Mouse (Mus musculus): Measurements from ENCODE around the gene Fbxo17. TPM values are rescaled to one million over a fixed set of nuclear protein-coding genes. Genes with fewer than 3 reads are reported as not detected.
"Not testable (repeated sequence)": the region's sequence is repeated elsewhere in the genome, so short reads cannot be mapped to it uniquely, and the experiment has no call there.

Fbxo17 gene
- polyA plus RNA-seq, 1 experiment from 2014 or later: 7.3 TPM

DNA sequence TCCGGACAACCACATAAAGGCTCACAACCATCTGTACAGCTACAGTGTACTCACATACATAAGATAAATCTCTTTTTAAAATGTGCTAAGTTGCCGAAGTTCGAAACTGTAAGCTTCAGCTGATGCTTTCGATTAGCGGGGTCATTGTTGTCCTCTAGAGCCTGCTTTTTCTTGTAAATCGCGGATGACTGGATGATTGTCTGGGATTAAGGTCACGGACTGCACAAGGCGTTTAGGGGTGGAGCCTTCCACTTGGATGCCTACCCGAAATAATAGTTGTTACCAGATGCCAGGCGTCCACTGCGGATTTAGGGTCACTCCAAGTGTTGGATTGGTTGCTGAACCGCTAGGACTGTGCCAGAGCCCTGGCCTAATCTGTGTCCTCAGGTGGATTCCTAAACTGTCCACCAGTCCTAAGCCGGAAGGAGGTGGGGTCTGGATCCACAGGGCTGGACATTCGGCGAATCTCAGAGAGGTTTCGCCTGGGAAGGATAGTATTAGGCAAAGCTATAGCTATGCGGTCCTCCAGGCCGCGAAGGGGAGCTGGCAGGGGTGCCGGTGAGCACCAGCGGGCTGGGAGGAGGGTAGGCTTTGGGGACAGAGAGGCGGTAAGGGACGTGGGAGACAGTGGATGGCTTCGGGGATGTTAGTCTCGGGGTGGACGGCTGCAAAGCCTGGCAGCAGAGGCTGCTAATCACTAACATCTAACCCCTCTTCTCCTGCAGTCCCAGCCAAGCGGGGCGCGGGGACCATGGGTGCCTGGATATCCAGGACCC is 23.9 kb upstream of the Fbxo17 start, which contains the start of gene Fbxo27:
TSS of gene Fbxo27 (plus strand) at position 305 of the 776 bp plus-strand sequence.
- no peaks in the 10 kb centered on the region for H3K36me3 ChIP-seq (ENCODE audit: control insufficient read depth, insufficient read depth, low read length)
- ATAC-seq (ENCODE audit: insufficient read depth, low FRiP score, low TSS enrichment): peak; percentile 45; the same call in 1 of the 2 replicates
- no peak within 1 kb of the TSS for H3K27ac ChIP-seq (ENCODE audit: low read depth, low read length)
- peak within 1 kb of the TSS; percentile 92 for H3K4me2 ChIP-seq (ENCODE audit: low read depth)
- peak; percentile 38 for DNase-seq (ENCODE audit: low spot score)
- WGBS: 27% methylated on average over 30 of the region's 30 CpGs
- no peaks in the 10 kb centered on the region for H3K9me3 ChIP-seq (ENCODE audit: control insufficient read depth, low read length)
- H3K9ac ChIP-seq (ENCODE audit: low read length): peak within 1 kb of the TSS; percentile 37
- peak within 1 kb of the TSS; percentile 49 for H3K4me3 ChIP-seq (ENCODE audit: low read depth, low read length)
- 0 out of 2 replicates have a peak, but pooled peaks cover 4% of the 10 kb centered on the region for H3K4me1 ChIP-seq (ENCODE audit: control insufficient read depth, insufficient read depth, low read length)
- H3K27me3 ChIP-seq (ENCODE audit: control insufficient read depth, insufficient read depth, low read length): no peaks in the 10 kb centered on the region

DNA sequence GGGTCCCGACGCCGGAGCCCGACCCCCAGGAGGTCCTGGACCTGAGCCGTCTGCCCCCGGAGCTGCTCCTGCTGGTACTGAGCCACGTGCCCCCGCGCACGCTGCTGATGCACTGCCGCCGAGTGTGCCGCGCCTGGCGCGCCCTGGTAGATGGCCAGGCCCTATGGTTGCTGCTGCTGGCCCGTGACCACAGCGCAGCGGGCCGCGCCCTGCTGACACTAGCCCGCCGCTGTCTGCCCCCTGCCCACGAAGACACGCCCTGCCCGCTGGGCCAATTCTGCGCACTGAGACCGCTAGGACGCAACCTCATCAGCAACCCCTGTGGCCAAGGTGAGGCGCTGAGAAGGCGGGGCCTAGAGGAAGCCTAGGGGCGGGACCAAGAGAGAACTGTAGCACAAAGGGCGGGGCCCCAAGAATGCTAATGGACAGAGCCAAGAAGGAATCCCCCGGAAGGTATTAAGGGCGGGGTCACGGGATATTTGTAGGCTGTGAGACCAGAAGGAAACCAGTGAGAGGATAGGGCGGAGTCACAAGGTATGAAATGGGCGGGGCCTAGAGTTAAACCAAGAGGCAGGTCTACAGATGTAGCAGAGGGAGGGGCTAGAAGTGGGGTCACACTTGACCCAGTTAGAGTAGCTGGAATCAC is 23.2 kb upstream of the Fbxo17 start:
- peak overlapping the region; percentile 92 for H3K4me2 ChIP-seq (ENCODE audit: low read depth)
- H3K27ac ChIP-seq (ENCODE audit: low read depth, low read length): no peak overlapping the region
- H3K9ac ChIP-seq (ENCODE audit: low read length): peak overlapping the region; percentile 37
- under 1% methylated on average over 38 of the region's 38 CpGs for WGBS
- peak overlapping the region; percentile 49 for H3K4me3 ChIP-seq (ENCODE audit: low read depth, low read length)
- ATAC-seq (ENCODE audit: insufficient read depth, low FRiP score, low TSS enrichment) (peak; percentile 81), DNase-seq (ENCODE audit: low spot score) (peak; percentile 76)
- no peaks in the 10 kb centered on the region for H3K36me3 ChIP-seq (ENCODE audit: control insufficient read depth, insufficient read depth, low read length)
- H3K4me1 ChIP-seq (ENCODE audit: control insufficient read depth, insufficient read depth, low read length): 0 out of 2 replicates have a peak, but pooled peaks cover 4% of the 10 kb centered on the region
- no peaks in the 10 kb centered on the region for H3K27me3 ChIP-seq (ENCODE audit: control insufficient read depth, insufficient read depth, low read length)
- no peaks in the 10 kb centered on the region for H3K9me3 ChIP-seq (ENCODE audit: control insufficient read depth, low read length)

DNA sequence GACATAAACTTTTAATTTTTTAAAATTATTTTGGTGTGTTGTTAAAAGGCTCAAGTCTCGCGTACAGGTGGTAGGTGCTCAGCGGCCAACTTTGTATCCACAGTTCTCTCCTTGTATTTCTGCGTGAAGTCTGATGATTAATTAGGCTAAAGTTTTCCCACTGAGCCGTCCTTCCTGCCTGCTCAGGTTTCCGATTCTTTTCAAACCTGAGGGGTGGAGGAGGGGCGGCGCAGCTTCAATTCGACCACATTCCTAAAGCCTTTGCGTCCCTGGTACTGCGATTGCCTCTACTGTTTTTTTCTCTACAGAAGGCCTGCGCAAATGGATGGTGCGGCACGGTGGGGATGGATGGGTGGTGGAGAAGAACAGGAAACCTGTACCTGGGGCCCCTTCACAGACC is 22.2 kb upstream of the Fbxo17 start:
- H3K9me3 ChIP-seq (ENCODE audit: control insufficient read depth, low read length): no peaks in the 10 kb centered on the region
- H3K9ac ChIP-seq (ENCODE audit: low read length): no peak overlapping the region
- DNase-seq (ENCODE audit: low spot score): peak; percentile 48
- H3K27me3 ChIP-seq (ENCODE audit: control insufficient read depth, insufficient read depth, low read length): no peaks in the 10 kb centered on the region
- no peak for ATAC-seq (ENCODE audit: insufficient read depth, low FRiP score, low TSS enrichment)
- no peaks in the 10 kb centered on the region for H3K36me3 ChIP-seq (ENCODE audit: control insufficient read depth, insufficient read depth, low read length)
- 0 out of 2 replicates have a peak, but pooled peaks cover 4% of the 10 kb centered on the region for H3K4me1 ChIP-seq (ENCODE audit: control insufficient read depth, insufficient read depth, low read length)
- no peak overlapping the region; the same call in 1 of the 2 replicates for H3K4me3 ChIP-seq (ENCODE audit: low read depth, low read length)
- H3K27ac ChIP-seq (ENCODE audit: low read depth, low read length): no peak overlapping the region
- 10% methylated on average over 14 of the region's 14 CpGs for WGBS
- H3K4me2 ChIP-seq (ENCODE audit: low read depth): no peak overlapping the region

DNA sequence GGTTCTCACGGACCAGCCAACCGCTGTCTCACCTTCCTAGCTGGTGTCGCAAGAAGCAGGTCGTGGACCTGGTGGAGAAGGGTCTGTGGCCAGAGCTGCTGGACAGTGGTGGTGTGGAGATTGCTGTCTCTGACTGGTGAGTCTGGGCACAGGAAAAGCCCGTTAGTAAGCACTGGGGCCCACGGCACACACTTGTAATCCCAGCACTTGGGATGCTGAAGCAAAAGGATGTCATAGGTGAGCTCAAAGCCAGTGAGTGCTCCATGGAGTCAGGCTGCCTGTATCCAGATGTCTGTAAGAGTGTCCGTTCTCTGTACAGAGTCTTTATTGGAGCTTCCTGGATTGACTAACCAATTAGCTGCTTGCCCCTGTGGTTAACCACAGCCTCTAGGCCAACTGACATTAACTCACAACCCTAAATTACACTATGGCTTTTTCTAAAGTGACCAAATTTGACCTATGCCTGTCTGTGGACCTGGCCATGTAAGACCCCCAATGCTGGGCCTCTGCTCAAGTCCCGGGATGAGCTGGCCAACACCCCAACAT is 21.6 kb upstream of the Fbxo17 start:
- no peak overlapping the region for H3K9ac ChIP-seq (ENCODE audit: low read length)
- 0 out of 2 replicates have a peak, but pooled peaks cover 4% of the 10 kb centered on the region for H3K4me1 ChIP-seq (ENCODE audit: control insufficient read depth, insufficient read depth, low read length)
- no peaks in the 10 kb centered on the region for H3K9me3 ChIP-seq (ENCODE audit: control insufficient read depth, low read length)
- no peak overlapping the region for H3K27ac ChIP-seq (ENCODE audit: low read depth, low read length)
- H3K4me2 ChIP-seq (ENCODE audit: low read depth): no peak overlapping the region
- DNase-seq (ENCODE audit: low spot score) (no peak), ATAC-seq (ENCODE audit: insufficient read depth, low FRiP score, low TSS enrichment) (no peak)
- WGBS: 57% methylated on average over 8 of the region's 8 CpGs
- H3K27me3 ChIP-seq (ENCODE audit: control insufficient read depth, insufficient read depth, low read length): no peaks in the 10 kb centered on the region
- H3K4me3 ChIP-seq (ENCODE audit: low read depth, low read length): no peak overlapping the region
- no peaks in the 10 kb centered on the region for H3K36me3 ChIP-seq (ENCODE audit: control insufficient read depth, insufficient read depth, low read length)

DNA sequence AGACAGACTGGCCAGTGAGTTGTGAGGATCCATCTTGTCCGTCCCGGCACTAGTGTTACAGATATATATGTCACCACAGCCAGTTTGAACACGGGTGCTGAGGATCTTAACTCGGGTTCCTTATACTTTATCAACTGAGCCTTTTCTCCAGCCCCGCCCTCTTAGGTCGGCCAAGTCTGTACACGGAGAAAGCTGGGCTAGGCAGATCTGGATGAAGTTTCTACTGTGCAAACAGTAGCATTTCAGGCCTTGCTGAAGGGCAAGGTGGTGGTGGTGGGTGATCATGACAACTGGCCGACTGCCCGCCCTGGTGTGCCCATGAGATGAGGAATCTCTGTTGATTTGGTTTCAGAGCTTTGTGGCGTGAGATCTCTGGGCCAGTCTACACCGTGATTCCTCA is 19.3 kb upstream of the Fbxo17 start:
- 93% methylated on average over 11 of the region's 11 CpGs for WGBS
- H3K9ac ChIP-seq (ENCODE audit: low read length): no peak overlapping the region
- H3K4me2 ChIP-seq (ENCODE audit: low read depth): no peak overlapping the region
- no peaks in the 10 kb centered on the region for H3K36me3 ChIP-seq (ENCODE audit: control insufficient read depth, insufficient read depth, low read length)
- DNase-seq (ENCODE audit: low spot score) (no peak), ATAC-seq (ENCODE audit: insufficient read depth, low FRiP score, low TSS enrichment) (no peak)
- no peak overlapping the region for H3K27ac ChIP-seq (ENCODE audit: low read depth, low read length)
- no peak overlapping the region for H3K4me3 ChIP-seq (ENCODE audit: low read depth, low read length)
- H3K4me1 ChIP-seq (ENCODE audit: control insufficient read depth, insufficient read depth, low read length): 0 out of 2 replicates have a peak, but pooled peaks cover 4% of the 10 kb centered on the region
- no peaks in the 10 kb centered on the region for H3K27me3 ChIP-seq (ENCODE audit: control insufficient read depth, insufficient read depth, low read length)
- H3K9me3 ChIP-seq (ENCODE audit: control insufficient read depth, low read length): no peaks in the 10 kb centered on the region

DNA sequence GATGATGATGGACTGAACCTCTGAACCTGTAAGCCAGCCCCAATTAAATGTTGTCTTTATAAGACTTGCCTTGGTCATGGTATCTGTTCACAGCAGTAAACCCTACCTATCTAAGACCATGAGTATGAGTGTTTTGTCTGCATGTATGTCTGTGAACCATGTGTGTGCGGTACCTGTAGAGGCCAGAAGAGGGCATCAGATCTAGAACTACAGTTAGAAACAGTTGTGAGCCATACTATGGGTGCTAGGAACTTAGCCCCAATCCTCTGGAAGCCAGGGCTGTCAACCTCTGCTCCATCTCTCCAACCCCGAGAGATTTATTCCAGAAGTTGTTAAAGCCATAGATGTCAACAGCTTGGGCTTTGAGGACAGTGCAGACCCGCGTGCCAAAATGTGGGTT is 16.3 kb upstream of the Fbxo17 start:
- Histone ChIP-seq H3K9ac (ENCODE audit: low read length) (no peak overlapping the region), H3K36me3 (ENCODE audit: control insufficient read depth, insufficient read depth, low read length) (no peaks in the 10 kb centered on the region), H3K4me2 (ENCODE audit: low read depth) (no peak overlapping the region), H3K4me3 (ENCODE audit: low read depth, low read length) (no peak overlapping the region), H3K9me3 (ENCODE audit: control insufficient read depth, low read length) (no peaks in the 10 kb centered on the region), H3K4me1 (ENCODE audit: control insufficient read depth, insufficient read depth, low read length) (no peaks in the 10 kb centered on the region), H3K27ac (ENCODE audit: low read depth, low read length) (no peak overlapping the region), H3K27me3 (ENCODE audit: control insufficient read depth, insufficient read depth, low read length) (no peaks in the 10 kb centered on the region)
- DNase-seq (ENCODE audit: low spot score) (no peak), ATAC-seq (ENCODE audit: insufficient read depth, low FRiP score, low TSS enrichment) (no peak)
- WGBS: 93% methylated on average over 4 of the region's 4 CpGs

DNA sequence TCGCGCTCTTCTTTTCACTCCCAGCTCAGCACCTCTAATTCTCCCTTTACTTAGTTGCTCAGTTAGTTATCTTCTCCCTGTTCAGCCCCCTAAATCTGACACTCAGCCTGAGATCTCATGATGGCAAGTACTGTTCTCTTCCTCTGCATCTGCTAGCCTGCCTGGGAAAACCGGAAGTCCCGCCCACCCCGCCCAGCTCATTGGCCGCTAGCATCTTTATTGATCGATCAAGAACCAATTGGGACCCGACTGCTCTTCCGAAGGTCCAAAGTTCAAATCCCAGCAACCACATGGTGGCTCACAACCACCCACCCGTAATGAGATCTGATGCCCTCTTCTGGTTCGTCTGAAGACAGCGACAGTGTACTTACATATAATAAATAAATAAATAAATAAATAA is 15.3 kb upstream of the Fbxo17 start:
- not testable (repeated sequence) for H3K4me1 ChIP-seq (ENCODE audit: control insufficient read depth, insufficient read depth, low read length); H3K9ac ChIP-seq (ENCODE audit: low read length); H3K36me3 ChIP-seq (ENCODE audit: control insufficient read depth, insufficient read depth, low read length); H3K4me2 ChIP-seq (ENCODE audit: low read depth); ATAC-seq (ENCODE audit: insufficient read depth, low FRiP score, low TSS enrichment); H3K4me3 ChIP-seq (ENCODE audit: low read depth, low read length); H3K27me3 ChIP-seq (ENCODE audit: control insufficient read depth, insufficient read depth, low read length); H3K9me3 ChIP-seq (ENCODE audit: control insufficient read depth, low read length); H3K27ac ChIP-seq (ENCODE audit: low read depth, low read length); DNase-seq (ENCODE audit: low spot score)
- 97% methylated on average over 12 of the region's 12 CpGs for WGBS

DNA sequence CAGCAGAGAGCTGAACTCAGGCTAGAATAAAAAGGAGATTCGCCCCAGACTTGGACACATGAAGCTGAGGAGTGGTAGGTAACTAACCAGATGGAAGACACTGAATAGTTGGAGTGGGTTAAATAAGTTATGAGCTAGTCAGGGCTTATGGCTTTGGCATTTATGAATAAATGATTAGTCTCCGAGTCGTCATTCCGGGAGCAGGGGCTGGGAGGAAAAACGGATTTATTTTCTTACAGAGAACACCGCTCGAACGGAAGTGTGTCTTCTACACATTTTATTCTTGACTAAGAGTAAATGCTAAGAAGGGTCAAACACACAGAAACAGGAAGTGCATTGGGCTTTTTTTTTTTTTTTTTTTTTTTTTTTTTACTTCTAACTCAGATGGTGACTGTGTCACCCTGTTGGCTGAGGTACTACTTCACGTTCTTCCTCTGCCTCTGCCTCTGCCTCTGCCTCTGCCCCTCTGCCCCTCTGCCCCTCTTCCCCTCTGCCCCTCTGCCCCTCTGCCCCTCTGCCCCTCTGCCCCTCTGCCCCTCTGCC is 13.9 kb upstream of the Fbxo17 start:
- Histone ChIP-seq H3K27ac (ENCODE audit: low read depth, low read length) (no peak overlapping the region), H3K4me3 (ENCODE audit: low read depth, low read length) (no peak overlapping the region), H3K4me2 (ENCODE audit: low read depth) (no peak overlapping the region), H3K36me3 (ENCODE audit: control insufficient read depth, insufficient read depth, low read length) (no peaks in the 10 kb centered on the region), H3K9ac (ENCODE audit: low read length) (no peak overlapping the region), H3K27me3 (ENCODE audit: control insufficient read depth, insufficient read depth, low read length) (no peaks in the 10 kb centered on the region), H3K9me3 (ENCODE audit: control insufficient read depth, low read length) (no peaks in the 10 kb centered on the region), H3K4me1 (ENCODE audit: control insufficient read depth, insufficient read depth, low read length) (no peaks in the 10 kb centered on the region)
- ATAC-seq (ENCODE audit: insufficient read depth, low FRiP score, low TSS enrichment) (no peak), DNase-seq (ENCODE audit: low spot score) (no peak)
- 81% methylated on average over 9 of the region's 9 CpGs for WGBS

Measured in neural tube, embryonic 11.5 days (tissue).